Mouse (Mus musculus) kidney, postnatal 10 days (tissue): Measurements from ENCODE around the gene Fam219b.

Experiments used
- DNase-seq: peaks from one replicate; pipeline ENCODE4 v3.0.0; 2021; ENCODE audit warnings: mixed read lengths

Fam219b gene

GRCm38 (mm10) chr9:57525516-57525915, 11.8 kb upstream of the Fam219b start:
- no peak for DNase-seq

GRCm38 (mm10) chr9:57526435-57526834, 10.9 kb upstream of the Fam219b start:
- DNase-seq = no peak

GRCm38 (mm10) chr9:57531946-57532345, 5.4 kb upstream of the Fam219b start:
- no peak for DNase-seq

- no peak for DNase-seq
Observed at GRCm38 (mm10) chr9:57536362-57536761, 966 bp upstream of the Fam219b start.

- no peak for DNase-seq
Observed at GRCm38 (mm10) chr9:57537728-57538181, 427 bp downstream of the Fam219b start.

GRCm38 (mm10) chr9:57539550-57539949, 2.2 kb downstream of the Fam219b start:
- DNase-seq = no peak

- DNase-seq = peak; percentile 72
Observed at GRCm38 (mm10) chr9:57541312-57541711, 4.0 kb downstream of the Fam219b start.

- DNase-seq = peak; percentile 6
Observed at GRCm38 (mm10) chr9:57543951-57544350, 6.6 kb downstream of the Fam219b start.

GRCm38 (mm10) chr9:57547287-57547686, 10.0 kb downstream of the Fam219b start:
- no peak for DNase-seq

- no peak for DNase-seq
Observed at GRCm38 (mm10) chr9:57547869-57548268, 10.5 kb downstream of the Fam219b start.

GRCm38 (mm10) chr9:57549186-57549585, 11.9 kb downstream of the Fam219b start:
- DNase-seq = no peak

- DNase-seq = no peak
Observed at GRCm38 (mm10) chr9:57550126-57550862, 13.0 kb downstream of the Fam219b start.

- peak; percentile 84 for DNase-seq
Observed at GRCm38 (mm10) chr9:57552139-57552887, 15.0 kb downstream of the Fam219b start, which contains the start of gene Mpi. Mpi (minus strand) TSS chr9:57552763.

GRCm38 (mm10) chr9:57553119-57553518, 15.8 kb downstream of the Fam219b start:
- no peak for DNase-seq

- DNase-seq = no peak
Observed at GRCm38 (mm10) chr9:57554753-57555152, 17.4 kb downstream of the Fam219b start.

- no peak for DNase-seq
Observed at GRCm38 (mm10) chr9:57557215-57557614, 19.9 kb downstream of the Fam219b start.

- no peak for DNase-seq
Observed at GRCm38 (mm10) chr9:57558625-57559024, 21.3 kb downstream of the Fam219b start.

GRCm38 (mm10) chr9:57559568-57559967, 22.2 kb downstream of the Fam219b start:
- DNase-seq = no peak

GRCm38 (mm10) chr9:57560263-57560662, 22.9 kb downstream of the Fam219b start:
- DNase-seq = no peak

- peak; percentile 96 for DNase-seq
Observed at GRCm38 (mm10) chr9:57560861-57561710, 23.8 kb downstream of the Fam219b start, which contains the start of gene Scamp2. Scamp2 (plus strand) TSS chr9:57560943.

GRCm38 (mm10) chr9:57561711-57562099, 24.4 kb downstream of the Fam219b start:
- DNase-seq = no peak

GRCm38 (mm10) chr9:57562896-57563372, 25.6 kb downstream of the Fam219b start:
- peak; percentile 74 for DNase-seq

GRCm38 (mm10) chr9:57564609-57565008, 27.3 kb downstream of the Fam219b start:
- DNase-seq = no peak
